ENCODE assay signal across 24 mouse cellular contexts in the genomic region with DNA sequence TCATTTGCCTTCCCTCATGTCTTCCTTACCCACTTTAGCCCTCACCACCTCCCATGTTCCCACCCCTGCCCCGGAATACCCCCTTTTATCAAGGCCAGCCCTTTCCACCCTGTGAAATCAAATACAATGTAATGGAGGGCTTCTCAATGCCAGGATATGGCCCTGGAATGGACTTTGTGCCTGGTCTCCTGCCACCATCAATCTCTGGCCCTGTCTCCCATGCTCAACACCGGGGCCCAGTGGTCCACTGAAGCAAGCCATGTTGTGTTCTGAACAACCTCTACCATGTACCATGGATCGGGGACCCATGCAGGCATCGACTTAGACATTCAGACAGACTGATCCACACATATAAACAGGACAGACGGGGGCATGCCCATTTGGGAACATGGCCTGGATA. TPM values are rescaled to one million over a fixed set of nuclear protein-coding genes. Genes with fewer than 3 reads are reported as not detected.
A peak's percentile ranks its signal among the peaks of the same experiment; 100 is the strongest.
DNase-seq lines count a peak whose midpoint lies in the region; ATAC-seq and TF ChIP-seq lines count a peak whose summit lies in the region.
"Had no signal": no experiment of that assay in that cellular context is flagged by ENCODE, and none has a peak within 500 bp of the region (broad histone marks: within the 10 kb centered on the region; RNA-seq: fewer than 3 reads in every experiment).

No protein-coding gene starts in this region.

- no peak overlapping the region for H3K9ac ChIP-seq in midbrain, postnatal 0 days (replicated peaks; ENCODE audit: low read length, poor library complexity, severe bottlenecking)
- 0 out of 2 replicates have a peak overlapping the region, but pooled peaks have one; percentile 33 for H3K9ac ChIP-seq in liver, embryonic 14.5 days (replicated peaks)
- H3K9ac ChIP-seq: forebrain, embryonic 15.5 days; hindbrain, embryonic 15.5 days; kidney, embryonic 15.5 days; limb, embryonic 15.5 days; lung, embryonic 15.5 days; midbrain, embryonic 13.5 days had no signal

- no peaks in the 10 kb centered on the region for H3K27me3 ChIP-seq in heart, embryonic 10.5 days (ENCODE audit: insufficient read depth, poor library complexity, severe bottlenecking)
- no peaks in the 10 kb centered on the region for H3K27me3 ChIP-seq in midbrain, embryonic 10.5 days (ENCODE audit: low read depth, poor library complexity, severe bottlenecking)
- no peaks in the 10 kb centered on the region for H3K27me3 ChIP-seq in midbrain, postnatal 0 days (ENCODE audit: insufficient read depth, low read length)
- no peaks in the 10 kb centered on the region for H3K27me3 ChIP-seq in embryonic facial prominence, embryonic 10.5 days (replicated peaks; ENCODE audit: low read depth, poor library complexity, severe bottlenecking)
- H3K27me3 ChIP-seq in liver, embryonic 14.5 days (ENCODE audit: control insufficient read depth, insufficient read depth, low read length): no peaks in the 10 kb centered on the region
- H3K27me3 ChIP-seq: forebrain, embryonic 15.5 days; hindbrain, embryonic 15.5 days; kidney, embryonic 15.5 days; limb, embryonic 15.5 days; lung, embryonic 15.5 days; megakaryocyte, embryonic 14.5 days; midbrain, embryonic 13.5 days had no signal

- no peak overlapping the region for H3K4me2 ChIP-seq in midbrain, postnatal 0 days (ENCODE audit: low read depth, low read length, poor library complexity, severe bottlenecking)
- H3K4me2 ChIP-seq in liver, embryonic 14.5 days (ENCODE audit: low read depth): no peak overlapping the region
- H3K4me2 ChIP-seq: forebrain, embryonic 15.5 days; hindbrain, embryonic 15.5 days; kidney, embryonic 15.5 days; limb, embryonic 15.5 days; lung, embryonic 15.5 days; midbrain, embryonic 13.5 days had no signal

- peak; percentile 1 for DNase-seq in heart, postnatal 4 days
- DNase-seq in heart, embryonic 10.5 days (ENCODE audit: low spot score): no peak
- peak; percentile 6 for DNase-seq in midbrain, embryonic 10.5 days (ENCODE audit: low spot score)
- no peak for DNase-seq in midbrain, postnatal 0 days (ENCODE audit: low spot score)
- DNase-seq in embryonic facial prominence, embryonic 10.5 days (ENCODE audit: low spot score): no peak
- DNase-seq in liver, embryonic 14.5 days (ENCODE audit: low read depth in 3 of 3, low spot score in 3 of 3): no peak
- DNase-seq: adrenal gland, postnatal 14 days; cerebellum, adult 11-12 months; cerebellum, adult 9-11 months; gastrocnemius, postnatal 10 days; kidney, adult 18-20 months; kidney, postnatal 25 days had no signal

- no peak for TF ChIP-seq CTCF in midbrain, postnatal 0 days (IDR thresholded peaks at IDR 0.05)
- no peak for TF ChIP-seq CTCF in liver, embryonic 14.5 days (IDR thresholded peaks at IDR 0.05; ENCODE audit: low read depth)

- H3K27ac ChIP-seq in heart, embryonic 10.5 days: no peak overlapping the region
- no peak overlapping the region for H3K27ac ChIP-seq in midbrain, embryonic 10.5 days (replicated peaks)
- no peak overlapping the region for H3K27ac ChIP-seq in midbrain, postnatal 0 days (ENCODE audit: low read depth, low read length)
- H3K27ac ChIP-seq in embryonic facial prominence, embryonic 10.5 days (replicated peaks): 0 out of 2 replicates have a peak overlapping the region, but pooled peaks have one; percentile 30
- H3K27ac ChIP-seq in liver, embryonic 14.5 days: no peak overlapping the region
- H3K27ac ChIP-seq: forebrain, embryonic 15.5 days; hindbrain, embryonic 15.5 days; kidney, embryonic 15.5 days; layer of hippocampus, adult 2 months; limb, embryonic 15.5 days; lung, embryonic 15.5 days; midbrain, embryonic 13.5 days had no signal

- no peaks in the 10 kb centered on the region for H3K9me3 ChIP-seq in heart, embryonic 10.5 days
- no peaks in the 10 kb centered on the region for H3K9me3 ChIP-seq in midbrain, embryonic 10.5 days (replicated peaks)
- H3K9me3 ChIP-seq in midbrain, postnatal 0 days (ENCODE audit: low read length): no peaks in the 10 kb centered on the region
- no peaks in the 10 kb centered on the region for H3K9me3 ChIP-seq in embryonic facial prominence, embryonic 10.5 days
- H3K9me3 ChIP-seq in liver, embryonic 14.5 days (ENCODE audit: control insufficient read depth, low read length): no peaks in the 10 kb centered on the region
- H3K9me3 ChIP-seq: forebrain, embryonic 15.5 days; hindbrain, embryonic 15.5 days; kidney, embryonic 15.5 days; limb, embryonic 15.5 days; lung, embryonic 15.5 days; megakaryocyte, embryonic 14.5 days; midbrain, embryonic 13.5 days had no signal

- TF ChIP-seq EP300 in liver, embryonic 14.5 days (IDR thresholded peaks at IDR 0.05; ENCODE audit: low read depth): no peak

- WGBS in heart, embryonic 10.5 days: 92% methylated on average over 5 of the region's 5 CpGs
- WGBS in midbrain, embryonic 10.5 days: 95% methylated on average over 5 of the region's 5 CpGs
- 91% methylated on average over 5 of the region's 5 CpGs for WGBS in midbrain, postnatal 0 days
- WGBS in embryonic facial prominence, embryonic 10.5 days: 93% methylated on average over 5 of the region's 5 CpGs
- 80% methylated on average over 5 of the region's 5 CpGs for WGBS in liver, embryonic 14.5 days (ENCODE audit: insufficient replicate concordance)

- H3K4me1 ChIP-seq in heart, embryonic 10.5 days: peaks cover 8% of the 10 kb centered on the region
- peaks cover 3% of the 10 kb centered on the region for H3K4me1 ChIP-seq in midbrain, embryonic 10.5 days
- no peaks in the 10 kb centered on the region for H3K4me1 ChIP-seq in midbrain, postnatal 0 days (ENCODE audit: insufficient read depth, low read length)
- peaks cover 8% of the 10 kb centered on the region for H3K4me1 ChIP-seq in embryonic facial prominence, embryonic 10.5 days
- H3K4me1 ChIP-seq in liver, embryonic 14.5 days (replicated peaks; ENCODE audit: control insufficient read depth in 2 of 2, insufficient read depth in 2 of 2, low read length in 1 of 2): peaks cover 13 to 22% of the 10 kb centered on the region in 2 experiments
- H3K4me1 ChIP-seq: forebrain, embryonic 15.5 days; hindbrain, embryonic 15.5 days; limb, embryonic 15.5 days; midbrain, embryonic 13.5 days had no signal

- no peaks in the 10 kb centered on the region for H3K36me3 ChIP-seq in heart, embryonic 10.5 days
- no peaks in the 10 kb centered on the region for H3K36me3 ChIP-seq in midbrain, embryonic 10.5 days
- H3K36me3 ChIP-seq in midbrain, postnatal 0 days (ENCODE audit: insufficient read depth, low read length): no peaks in the 10 kb centered on the region
- no peaks in the 10 kb centered on the region for H3K36me3 ChIP-seq in embryonic facial prominence, embryonic 10.5 days (replicated peaks)
- H3K36me3 ChIP-seq in liver, embryonic 14.5 days (replicated peaks; ENCODE audit: control insufficient read depth, insufficient read depth, low read depth): no peaks in the 10 kb centered on the region
- H3K36me3 ChIP-seq: forebrain, embryonic 15.5 days; hindbrain, embryonic 15.5 days; kidney, embryonic 15.5 days; limb, embryonic 15.5 days; lung, embryonic 15.5 days; midbrain, embryonic 13.5 days had no signal

- no peak for ATAC-seq in midbrain, postnatal 0 days (ENCODE audit: low FRiP score)
- no peak for ATAC-seq in liver, embryonic 14.5 days (ENCODE audit: insufficient read depth)
- no peak for ATAC-seq in inflammation-experienced regulatory T-cells, adult 6 months
- ATAC-seq in erythroid progenitor cell, adult 5-6 weeks (replicated peaks; ENCODE audit: low FRiP score, poor library complexity, severe bottlenecking): no peak
- ATAC-seq: CD4-positive, CD25-positive, alpha-beta regulatory T cell, adult 4 months; forebrain, embryonic 15.5 days; midbrain, embryonic 13.5 days had no signal

- no peak overlapping the region for H3K4me3 ChIP-seq in heart, embryonic 10.5 days
- H3K4me3 ChIP-seq in midbrain, embryonic 10.5 days: no peak overlapping the region
- H3K4me3 ChIP-seq in midbrain, postnatal 0 days (ENCODE audit: low read depth, low read length): no peak overlapping the region
- H3K4me3 ChIP-seq in embryonic facial prominence, embryonic 10.5 days: no peak overlapping the region
- no peak overlapping the region for H3K4me3 ChIP-seq in liver, embryonic 14.5 days (ENCODE audit: insufficient read depth in 1 of 2, low read depth in 2 of 2, low read length in 2 of 2)
- H3K4me3 ChIP-seq: forebrain, embryonic 15.5 days; hindbrain, embryonic 15.5 days; kidney, embryonic 15.5 days; layer of hippocampus, adult 2 months; limb, embryonic 15.5 days; lung, embryonic 15.5 days; midbrain, embryonic 13.5 days had no signal

RNA-seq across cellular contexts. Expression of a gene that starts 8.9 kb away (rescaled TPM):
- 100 to 1,000 TPM; 472 to 511 TPM for total RNA-seq in heart, postnatal 4 days (2021)
- polyA plus RNA-seq in heart, embryonic 10.5 days (2016; fragmentation: Nextera tagmentation; extraction: Ambion mirVana): 17.2 TPM in 2 replicates
- polyA plus RNA-seq in midbrain, embryonic 10.5 days (2016; fragmentation: Nextera tagmentation; extraction: Ambion mirVana): 8.8 and 9.5 TPM in 2 replicates
- 243 and 275 TPM in 2 replicates for total RNA-seq in midbrain, postnatal 0 days (2014; rRNA removed)
- 26.1 and 26.5 TPM in 2 replicates for polyA plus RNA-seq in midbrain, postnatal 0 days (2015; fragmentation: Nextera tagmentation; extraction: Ambion mirVana)
- polyA plus RNA-seq in embryonic facial prominence, embryonic 10.5 days (2016; fragmentation: Nextera tagmentation; extraction: Ambion mirVana): 9.1 and 9.2 TPM in 2 replicates
- 37.4 and 46.8 TPM in 2 replicates for polyA plus RNA-seq in liver, embryonic 14.5 days (2012; rRNA removed)
- 72.5 and 86.6 TPM in 2 replicates for polyA plus RNA-seq in liver, embryonic 14.5 days (2014; fragmentation: Nextera tagmentation; extraction: Ambion mirVana)
- 10 to 100 TPM in 2 of 3 experiments, 1 to 10 TPM in 1; 8.7 to 14.8 (median 11.1) TPM for polyA plus RNA-seq in inflammation-experienced regulatory T-cells, adult 6 months (2017; shearing (Covaris generic))
- total RNA-seq in erythroid progenitor cell, adult 5-6 weeks (2015; ENCODE audit: low replicate concordance): 527 and 533 TPM in 2 replicates
- total RNA-seq in erythroid progenitor cell, adult 5-6 weeks (2017; ENCODE audit: low replicate concordance): 3,859 and 4,708 TPM in 2 replicates

RNA-seq across cellular contexts. Expression of a gene that starts 15.7 kb away (rescaled TPM):
- 100 to 1,000 TPM; 252 to 264 TPM for total RNA-seq in heart, postnatal 4 days (2021)
- polyA plus RNA-seq in heart, embryonic 10.5 days (2016; fragmentation: Nextera tagmentation; extraction: Ambion mirVana): 4.2 and 4.4 TPM in 2 replicates
- polyA plus RNA-seq in midbrain, embryonic 10.5 days (2016; fragmentation: Nextera tagmentation; extraction: Ambion mirVana): 7.3 and 9.5 TPM in 2 replicates
- 206 and 420 TPM in 2 replicates for total RNA-seq in midbrain, postnatal 0 days (2014; rRNA removed)
- not detected in 2 replicates for polyA plus RNA-seq in midbrain, postnatal 0 days (2015; fragmentation: Nextera tagmentation; extraction: Ambion mirVana)
- 8.6 and 10.0 TPM in 2 replicates for polyA plus RNA-seq in embryonic facial prominence, embryonic 10.5 days (2016; fragmentation: Nextera tagmentation; extraction: Ambion mirVana)
- 48.5 and 88.2 TPM in 2 replicates for polyA plus RNA-seq in liver, embryonic 14.5 days (2012; rRNA removed)
- 3.6 and 5.7 TPM in 2 replicates for polyA plus RNA-seq in liver, embryonic 14.5 days (2014; fragmentation: Nextera tagmentation; extraction: Ambion mirVana)
- 1 to 10 TPM in 1 of 3 experiments, not detected in 2; 2.5 TPM for polyA plus RNA-seq in inflammation-experienced regulatory T-cells, adult 6 months (2017; shearing (Covaris generic))
- 412 and 474 TPM in 2 replicates for total RNA-seq in erythroid progenitor cell, adult 5-6 weeks (2015; ENCODE audit: low replicate concordance)
- 1,335 and 2,217 TPM in 2 replicates for total RNA-seq in erythroid progenitor cell, adult 5-6 weeks (2017; ENCODE audit: low replicate concordance)
- total RNA-seq: monocyte, adult 5-6 weeks had no signal

RNA-seq across cellular contexts. Expression of a gene that starts 16.8 kb away (rescaled TPM):
- 100 to 1,000 TPM; 281 to 294 TPM for total RNA-seq in heart, postnatal 4 days (2021)
- 1.4 and 2.9 TPM in 2 replicates for polyA plus RNA-seq in heart, embryonic 10.5 days (2016; fragmentation: Nextera tagmentation; extraction: Ambion mirVana)
- polyA plus RNA-seq in midbrain, embryonic 10.5 days (2016; fragmentation: Nextera tagmentation; extraction: Ambion mirVana): 2.3 and 2.4 TPM in 2 replicates
- total RNA-seq in midbrain, postnatal 0 days (2014; rRNA removed): 491 and 821 TPM in 2 replicates
- 0.61 TPM in 1 of 2 replicates, not detected in the other for polyA plus RNA-seq in midbrain, postnatal 0 days (2015; fragmentation: Nextera tagmentation; extraction: Ambion mirVana)
- 1.9 and 2.9 TPM in 2 replicates for polyA plus RNA-seq in embryonic facial prominence, embryonic 10.5 days (2016; fragmentation: Nextera tagmentation; extraction: Ambion mirVana)
- polyA plus RNA-seq in liver, embryonic 14.5 days (2012; rRNA removed): 20.0 and 34.0 TPM in 2 replicates
- 2.6 and 3.5 TPM in 2 replicates for polyA plus RNA-seq in liver, embryonic 14.5 days (2014; fragmentation: Nextera tagmentation; extraction: Ambion mirVana)
- polyA plus RNA-seq in inflammation-experienced regulatory T-cells, adult 6 months (2017; shearing (Covaris generic)): 1 to 10 TPM in 2 of 3 experiments, not detected in 1; 2.5 to 2.8 TPM
- 856 and 1,017 TPM in 2 replicates for total RNA-seq in erythroid progenitor cell, adult 5-6 weeks (2015; ENCODE audit: low replicate concordance)
- 7,682 and 13,399 TPM in 2 replicates for total RNA-seq in erythroid progenitor cell, adult 5-6 weeks (2017; ENCODE audit: low replicate concordance)
- polyA plus RNA-seq: hindbrain, embryonic 15.5 days had no signal

RNA-seq across cellular contexts. Expression of a gene that starts 19.1 kb away (rescaled TPM):
- 10 to 100 TPM; 19.7 to 21.0 TPM for total RNA-seq in heart, postnatal 4 days (2021)
- polyA plus RNA-seq in heart, embryonic 10.5 days (2016; fragmentation: Nextera tagmentation; extraction: Ambion mirVana): 5.2 and 8.3 TPM in 2 replicates
- 2.3 and 2.5 TPM in 2 replicates for polyA plus RNA-seq in midbrain, embryonic 10.5 days (2016; fragmentation: Nextera tagmentation; extraction: Ambion mirVana)
- 1.8 and 2.5 TPM in 2 replicates for total RNA-seq in midbrain, postnatal 0 days (2014; rRNA removed)
- polyA plus RNA-seq in midbrain, postnatal 0 days (2015; fragmentation: Nextera tagmentation; extraction: Ambion mirVana): 4.0 and 5.8 TPM in 2 replicates
- polyA plus RNA-seq in embryonic facial prominence, embryonic 10.5 days (2016; fragmentation: Nextera tagmentation; extraction: Ambion mirVana): 1.5 and 2.0 TPM in 2 replicates
- polyA plus RNA-seq in liver, embryonic 14.5 days (2012; rRNA removed): 2.8 and 3.4 TPM in 2 replicates
- polyA plus RNA-seq in liver, embryonic 14.5 days (2014; fragmentation: Nextera tagmentation; extraction: Ambion mirVana): 10.8 and 12.2 TPM in 2 replicates
- polyA plus RNA-seq in inflammation-experienced regulatory T-cells, adult 6 months (2017; shearing (Covaris generic)): 1 to 10 TPM in 1 of 3 experiments, under 1 TPM in 1, not detected in 1; 0.32 to 1.7 TPM
- total RNA-seq in erythroid progenitor cell, adult 5-6 weeks (2015; ENCODE audit: low replicate concordance): 7.5 and 14.1 TPM in 2 replicates
- 0.77 and 2.2 TPM in 2 replicates for total RNA-seq in erythroid progenitor cell, adult 5-6 weeks (2017; ENCODE audit: low replicate concordance)

RNA-seq across cellular contexts. Expression of a gene that starts 21.2 kb away (rescaled TPM):
- total RNA-seq in heart, postnatal 4 days (2021): 100 to 1,000 TPM; 424 to 425 TPM
- 16.1 and 23.3 TPM in 2 replicates for polyA plus RNA-seq in heart, embryonic 10.5 days (2016; fragmentation: Nextera tagmentation; extraction: Ambion mirVana)
- 44.4 and 45.3 TPM in 2 replicates for polyA plus RNA-seq in midbrain, embryonic 10.5 days (2016; fragmentation: Nextera tagmentation; extraction: Ambion mirVana)
- 98.5 and 290 TPM in 2 replicates for total RNA-seq in midbrain, postnatal 0 days (2014; rRNA removed)
- polyA plus RNA-seq in midbrain, postnatal 0 days (2015; fragmentation: Nextera tagmentation; extraction: Ambion mirVana): 2.1 and 2.4 TPM in 2 replicates
- polyA plus RNA-seq in embryonic facial prominence, embryonic 10.5 days (2016; fragmentation: Nextera tagmentation; extraction: Ambion mirVana): 39.1 and 43.8 TPM in 2 replicates
- polyA plus RNA-seq in liver, embryonic 14.5 days (2012; rRNA removed): 45.2 and 45.3 TPM in 2 replicates
- polyA plus RNA-seq in liver, embryonic 14.5 days (2014; fragmentation: Nextera tagmentation; extraction: Ambion mirVana): 70.4 and 74.8 TPM in 2 replicates
- 10 to 100 TPM in 1 of 3 experiments, not detected in 2; 14.8 TPM for polyA plus RNA-seq in inflammation-experienced regulatory T-cells, adult 6 months (2017; shearing (Covaris generic))
- total RNA-seq in erythroid progenitor cell, adult 5-6 weeks (2015; ENCODE audit: low replicate concordance): 222 and 372 TPM in 2 replicates
- 5,516 and 10,292 TPM in 2 replicates for total RNA-seq in erythroid progenitor cell, adult 5-6 weeks (2017; ENCODE audit: low replicate concordance)
- total RNA-seq: monocyte, adult 5-6 weeks had no signal

Comparison
In these comparisons a context has a peak if more than half of its experiments do, and no peak if none do; other contexts are left out.
1. DNase-seq: peak in heart, postnatal 4 days (single experiment) and midbrain, embryonic 10.5 days (single experiment); none in heart, embryonic 10.5 days (single experiment), midbrain, postnatal 0 days (single experiment), embryonic facial prominence, embryonic 10.5 days (single experiment) and liver, embryonic 14.5 days (0 of 3).